Mouse (Mus musculus) 416B (cell line): ENCODE data around the gene 2410015M20Rik.

Source experiments
- DNase-seq: peaks from one replicate; pipeline ENCODE4 v3.0.0; 2011; ENCODE audit warnings: low read depth

Gene 2410015M20Rik

DNA sequence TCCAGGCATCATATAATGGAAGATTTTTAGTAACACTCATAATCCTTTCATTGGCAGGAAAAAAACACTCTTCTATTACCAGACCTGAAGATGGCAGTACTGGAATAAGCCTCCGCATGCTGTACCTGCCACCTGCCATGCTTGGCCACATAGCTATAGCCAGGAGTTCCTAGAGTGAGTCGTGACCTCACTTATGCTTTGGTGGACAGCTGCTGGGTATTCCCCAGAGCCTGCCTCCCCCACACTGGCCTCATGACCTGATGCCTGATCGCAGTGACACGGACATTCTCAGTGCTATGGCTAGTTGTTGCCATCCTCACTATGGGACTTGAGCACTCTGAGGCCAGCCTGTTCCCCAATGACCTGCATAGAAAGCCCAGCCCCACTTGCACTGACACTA is 39.3 kb downstream of the 2410015M20Rik start:
- no peak for DNase-seq

DNA sequence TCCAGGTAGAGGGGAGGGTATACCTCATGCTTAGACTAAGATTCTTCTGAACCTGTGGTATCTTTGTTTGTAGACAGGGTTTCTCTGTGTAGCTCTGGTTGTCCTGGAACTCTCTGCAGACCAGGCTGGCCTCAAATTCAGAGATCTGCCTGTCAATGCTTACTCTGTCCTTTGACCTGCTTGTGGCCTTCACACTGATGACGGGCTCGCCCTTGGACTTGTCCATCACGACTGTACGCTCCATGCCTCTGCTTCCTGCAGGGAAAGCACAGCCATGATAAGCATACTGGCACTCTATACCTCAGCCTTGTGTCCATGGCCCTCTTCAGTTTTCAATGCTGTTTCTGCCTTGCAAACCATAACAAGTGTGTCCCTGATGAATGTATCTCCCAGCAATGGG is 42.2 kb downstream of the 2410015M20Rik start:
- no peak for DNase-seq

DNA sequence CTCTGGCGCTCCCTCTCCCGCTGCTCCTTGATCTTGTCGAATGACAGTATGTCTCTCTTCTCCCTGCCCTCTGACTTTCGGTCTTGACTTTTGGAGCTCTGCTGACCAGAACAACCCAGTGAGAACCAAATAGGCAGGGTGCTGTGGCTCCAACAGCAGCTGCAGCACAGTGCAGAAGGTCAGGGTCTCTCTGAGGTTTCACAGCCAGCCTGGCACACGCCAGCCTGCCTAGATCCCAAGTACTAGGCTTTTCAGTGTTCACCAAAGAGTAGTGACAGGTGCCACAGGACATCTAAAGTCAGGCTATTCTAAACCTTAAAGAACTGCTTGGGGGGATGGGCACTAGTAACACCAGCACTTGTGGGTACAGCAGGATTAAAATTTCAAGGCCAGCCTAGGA is 42.7 kb downstream of the 2410015M20Rik start:
- no peak for DNase-seq

DNA sequence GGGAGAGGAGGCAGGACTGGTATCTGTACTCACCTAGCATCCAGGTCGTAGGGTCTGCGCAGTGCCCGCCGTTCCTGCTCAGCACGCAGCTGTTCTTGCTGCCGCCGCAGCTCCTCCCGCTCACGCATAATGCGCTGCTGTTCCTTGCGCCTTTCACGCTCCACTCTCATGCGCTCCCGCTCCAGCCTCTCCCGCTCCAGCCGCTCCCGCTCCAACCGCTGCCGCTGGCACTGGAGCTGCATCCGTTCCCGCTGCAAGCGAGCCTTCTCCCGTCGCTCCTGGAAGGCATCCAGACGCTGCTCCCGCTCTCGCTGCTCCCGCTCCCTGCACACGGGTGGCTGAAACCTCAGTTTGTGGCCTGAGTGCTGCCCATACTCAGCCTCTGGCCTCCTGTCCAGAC is 43.3 kb downstream of the 2410015M20Rik start:
- DNase-seq: no peak

DNA sequence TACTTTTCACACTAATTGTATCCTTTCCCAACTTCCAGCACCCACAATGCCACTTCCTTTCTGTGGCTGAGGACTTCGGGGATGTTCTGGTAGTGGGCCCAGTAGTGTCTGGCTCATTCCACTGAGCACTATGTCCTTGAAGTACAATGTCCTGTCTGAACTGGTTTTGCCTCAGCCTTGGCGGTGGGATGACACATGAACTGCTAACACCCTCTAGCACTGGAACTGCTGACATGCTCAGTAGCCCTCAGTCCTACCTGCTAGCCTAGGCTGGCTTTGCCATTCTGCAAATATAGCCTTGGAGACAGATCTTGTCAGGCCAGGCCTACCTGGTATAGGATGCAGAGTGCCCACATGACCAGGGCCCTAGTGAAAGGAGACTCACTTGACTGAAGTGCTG is 47.7 kb downstream of the 2410015M20Rik start:
- no peak for DNase-seq

DNA sequence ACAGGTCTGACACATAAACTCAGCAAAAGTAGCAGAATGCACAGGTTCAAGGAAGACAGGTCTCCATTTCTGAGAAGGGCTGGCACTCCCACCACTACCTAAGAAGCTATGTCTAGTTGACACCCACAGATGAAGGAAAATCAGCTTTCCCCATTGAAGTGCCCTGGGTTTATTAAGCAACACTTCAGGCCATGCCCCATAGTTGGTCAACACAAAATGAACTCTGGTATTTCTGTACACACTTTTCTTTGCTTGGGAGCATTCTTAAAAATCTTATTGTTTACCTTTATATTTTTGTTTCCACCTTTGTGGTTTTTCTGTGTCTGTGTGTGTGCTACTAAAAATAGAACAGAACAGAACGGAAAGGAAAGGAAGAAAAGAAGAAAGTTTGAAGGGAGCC is 49.4 kb downstream of the 2410015M20Rik start:
- peak; percentile 28 for DNase-seq

DNA sequence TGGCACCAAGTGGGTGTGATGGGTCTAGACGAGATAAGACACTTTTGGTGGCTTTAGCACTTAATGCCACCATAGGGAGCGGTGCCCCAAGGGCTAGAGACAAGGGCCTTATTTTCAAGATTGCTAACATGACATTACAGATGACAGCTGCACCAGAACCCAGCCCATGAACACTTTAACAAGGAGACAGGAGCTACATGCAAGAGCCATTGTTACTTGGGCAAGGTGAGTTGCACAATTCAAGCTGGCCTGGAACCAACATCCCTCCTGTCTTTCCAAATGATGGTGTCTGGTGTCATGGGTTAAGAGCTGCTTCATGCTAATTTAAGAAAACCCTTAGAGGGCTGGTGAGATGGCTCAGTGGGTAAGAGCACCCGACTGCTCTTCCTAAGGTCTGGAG is 50.2 kb downstream of the 2410015M20Rik start:
- DNase-seq: peak; percentile 76

DNA sequence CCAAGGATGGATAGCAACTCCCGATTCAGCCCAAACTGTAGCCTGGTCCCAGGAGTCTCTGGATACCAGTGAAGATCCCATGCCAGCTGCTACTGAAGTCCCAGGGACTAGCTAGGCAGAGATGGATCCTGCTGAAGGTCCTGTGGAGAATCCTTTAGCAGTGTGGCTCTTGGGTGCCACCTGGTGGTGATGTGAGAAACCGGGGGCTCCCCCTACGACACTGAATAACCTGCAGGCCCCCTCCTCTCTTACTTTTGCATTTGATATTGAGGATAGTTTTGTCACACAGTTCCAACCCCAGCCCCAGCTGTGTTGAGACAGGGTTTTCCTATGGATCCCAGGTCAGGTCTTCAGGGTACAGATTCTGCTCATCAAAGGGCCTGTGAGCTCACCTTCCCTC is 51.1 kb downstream of the 2410015M20Rik start:
- DNase-seq: peak; percentile 57
